In the genomic region with DNA sequence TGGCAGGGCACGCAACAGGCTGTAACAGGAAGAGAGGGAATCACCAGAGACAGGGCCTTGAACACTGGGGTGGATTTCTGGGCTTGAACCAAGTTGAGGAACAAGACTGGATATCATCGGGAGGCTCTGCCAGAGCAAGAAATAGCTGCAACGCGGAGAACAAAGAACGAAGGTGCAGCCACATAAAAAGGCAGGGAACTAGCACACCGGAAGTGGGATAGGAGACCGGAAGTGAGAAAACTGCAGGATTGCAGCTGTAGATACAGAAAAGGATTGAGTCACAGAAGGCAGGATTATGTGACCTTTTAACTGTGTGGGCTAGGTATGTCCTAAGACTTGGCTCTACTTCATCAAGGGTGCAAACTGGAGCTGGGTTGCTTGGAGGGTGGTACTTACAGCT, we compare ENCODE assay signal across 25 mouse cellular contexts. TPM values are rescaled to one million over a fixed set of nuclear protein-coding genes. Genes with fewer than 3 reads are reported as not detected.
DNase-seq lines count a peak whose midpoint lies in the region; ATAC-seq and TF ChIP-seq lines count a peak whose summit lies in the region.
"Had no signal": no experiment of that assay in that cellular context is flagged by ENCODE, and none has a peak within 500 bp of the region (broad histone marks: within the 10 kb centered on the region; RNA-seq: fewer than 3 reads in every experiment).

No protein-coding gene starts in this region.

- H3K36me3 ChIP-seq in testis, adult 2 months (ENCODE audit: control insufficient read depth, insufficient read depth, low read length): no peaks in the 10 kb centered on the region
- H3K36me3 ChIP-seq in liver, embryonic 16.5 days (ENCODE audit: control insufficient read depth, insufficient read depth): peaks cover 36% of the 10 kb centered on the region
- H3K36me3 ChIP-seq in embryonic facial prominence, embryonic 10.5 days (replicated peaks): no peaks in the 10 kb centered on the region
- H3K36me3 ChIP-seq: heart, embryonic 12.5 days; hindbrain, embryonic 10.5 days; limb, embryonic 13.5 days; midbrain, embryonic 10.5 days had no signal

- no peak for ATAC-seq in liver, embryonic 16.5 days (ENCODE audit: low read depth)
- ATAC-seq: forebrain, embryonic 14.5 days; hindbrain, embryonic 16.5 days; intestine, embryonic 16.5 days had no signal

- no peaks in the 10 kb centered on the region; the same call in 1 of the 2 replicates for H3K27me3 ChIP-seq in testis, adult 2 months (ENCODE audit: control insufficient read depth, insufficient read depth, low read length)
- no peaks in the 10 kb centered on the region for H3K27me3 ChIP-seq in liver, embryonic 16.5 days (ENCODE audit: control insufficient read depth, insufficient read depth, low read depth, low read length)
- H3K27me3 ChIP-seq in embryonic facial prominence, embryonic 10.5 days (replicated peaks; ENCODE audit: low read depth, poor library complexity, severe bottlenecking): peaks cover 57% of the 10 kb centered on the region

- no peak for TF ChIP-seq CTCF in testis, adult 2 months (IDR thresholded peaks at IDR 0.05; ENCODE audit: control insufficient read depth, insufficient read depth, insufficient replicate concordance, low read depth, low read length)
- TF ChIP-seq CTCF in bone marrow, adult 2 months (IDR thresholded peaks at IDR 0.05; ENCODE audit: control insufficient read depth, insufficient read depth, low read length): no peak

- DNase-seq in cerebellum, adult 9-11 months: peak; percentile 36
- no peak for DNase-seq in cerebellum, postnatal 25 days
- DNase-seq in testis, postnatal 14 days (ENCODE audit: low spot score): no peak
- no peak for DNase-seq in embryonic facial prominence, embryonic 10.5 days (ENCODE audit: low spot score)
- no peak for DNase-seq in heart, adult 9 months (ENCODE audit: low spot score in 2 of 2)
- DNase-seq: adrenal gland, postnatal 14 days; cerebellum, adult 8-10 months; gastrocnemius, postnatal 14 days; heart, adult 11 months; heart, postnatal 10 days; kidney, adult 9 months; kidney, postnatal 14 days; lung, postnatal 4 days; right cerebral cortex, postnatal 4 days; thymus, adult 18-20 months had no signal

- H3K9ac ChIP-seq in liver, embryonic 16.5 days (ENCODE audit: low read depth, low read length): peak overlapping the region; percentile 13; the same call in 1 of the 2 replicates
- H3K9ac ChIP-seq: heart, embryonic 12.5 days; limb, embryonic 13.5 days had no signal

- H3K9me3 ChIP-seq in liver, embryonic 16.5 days (replicated peaks; ENCODE audit: control insufficient read depth, low read length): no peaks in the 10 kb centered on the region
- H3K9me3 ChIP-seq in embryonic facial prominence, embryonic 10.5 days: no peaks in the 10 kb centered on the region
- H3K9me3 ChIP-seq: heart, embryonic 12.5 days; hindbrain, embryonic 10.5 days; limb, embryonic 13.5 days; midbrain, embryonic 10.5 days had no signal

- H3K27ac ChIP-seq in testis, adult 2 months (ENCODE audit: control insufficient read depth, insufficient read depth, low read depth, low read length): no peak overlapping the region
- H3K27ac ChIP-seq in bone marrow, adult 2 months (ENCODE audit: control insufficient read depth, insufficient read depth, low read depth, low read length, poor library complexity): no peak overlapping the region
- H3K27ac ChIP-seq in liver, embryonic 16.5 days (ENCODE audit: low read length): no peak overlapping the region
- no peak overlapping the region for H3K27ac ChIP-seq in embryonic facial prominence, embryonic 10.5 days (replicated peaks)
- H3K27ac ChIP-seq: hindbrain, embryonic 10.5 days; limb, embryonic 13.5 days; midbrain, embryonic 10.5 days had no signal

- peak overlapping the region; percentile 96 for H3K4me2 ChIP-seq in liver, embryonic 16.5 days (ENCODE audit: low read depth, low read length)

- peak overlapping the region; percentile 28 for H3K4me3 ChIP-seq in testis, adult 2 months (ENCODE audit: control insufficient read depth, low read depth, low read length)
- H3K4me3 ChIP-seq in bone marrow, adult 2 months (replicated peaks; ENCODE audit: control insufficient read depth, low read depth, low read length): peak overlapping the region; percentile 14
- peak overlapping the region; percentile 97 for H3K4me3 ChIP-seq in liver, embryonic 16.5 days (ENCODE audit: low read depth, low read length)
- no peak overlapping the region for H3K4me3 ChIP-seq in embryonic facial prominence, embryonic 10.5 days

- 75% methylated on average over 7 of the region's 7 CpGs for WGBS in bone marrow, adult 2 months
- WGBS in liver, embryonic 16.5 days (ENCODE audit: insufficient replicate concordance): 85% methylated on average over 7 of the region's 7 CpGs
- 89% methylated on average over 7 of the region's 7 CpGs for WGBS in embryonic facial prominence, embryonic 10.5 days

- TF ChIP-seq POLR2A in testis, adult 2 months (IDR thresholded peaks at IDR 0.05; ENCODE audit: control insufficient read depth, low read depth, low read length): no peak
- no peak for TF ChIP-seq POLR2A in bone marrow, adult 2 months (IDR thresholded peaks at IDR 0.05; ENCODE audit: borderline replicate concordance, control insufficient read depth, low read depth, low read length)

- peaks cover 31% of the 10 kb centered on the region for H3K4me1 ChIP-seq in testis, adult 2 months (ENCODE audit: control insufficient read depth, insufficient read depth, low read length)
- H3K4me1 ChIP-seq in bone marrow, adult 2 months (ENCODE audit: control insufficient read depth, insufficient read depth, low read length): peaks cover 6% of the 10 kb centered on the region; the same call in 1 of the 2 replicates
- H3K4me1 ChIP-seq in liver, embryonic 16.5 days (ENCODE audit: control insufficient read depth, low read depth, low read length): peaks cover 49% of the 10 kb centered on the region
- H3K4me1 ChIP-seq in embryonic facial prominence, embryonic 10.5 days: peaks cover 30% of the 10 kb centered on the region

RNA-seq across cellular contexts. Expression of a gene that starts 2.6 kb away (rescaled TPM):
- polyA plus RNA-seq in testis, adult 2 months (2012; rRNA removed): 0.36 and 0.48 TPM in 2 replicates
- polyA plus RNA-seq in bone marrow, adult 2 months (2011; ENCODE audit: insufficient read depth, insufficient read length, low replicate concordance, missing spikeins): 142 and 168 TPM in 2 replicates
- 394 and 409 TPM in 2 replicates for polyA plus RNA-seq in liver, embryonic 16.5 days (2015; fragmentation: Nextera tagmentation; extraction: Ambion mirVana)
- polyA plus RNA-seq in embryonic facial prominence, embryonic 10.5 days (2016; fragmentation: Nextera tagmentation; extraction: Ambion mirVana): 14.5 and 15.6 TPM in 2 replicates

RNA-seq across cellular contexts. Expression of a gene that starts 4.0 kb away (rescaled TPM):
- polyA plus RNA-seq in testis, adult 2 months (2012; rRNA removed): 1.6 and 2.1 TPM in 2 replicates
- 35.0 and 54.0 TPM in 2 replicates for polyA plus RNA-seq in bone marrow, adult 2 months (2011; ENCODE audit: insufficient read depth, insufficient read length, low replicate concordance, missing spikeins)
- 12.5 and 13.6 TPM in 2 replicates for polyA plus RNA-seq in liver, embryonic 16.5 days (2015; fragmentation: Nextera tagmentation; extraction: Ambion mirVana)
- 6.1 and 10.1 TPM in 2 replicates for polyA plus RNA-seq in embryonic facial prominence, embryonic 10.5 days (2016; fragmentation: Nextera tagmentation; extraction: Ambion mirVana)

RNA-seq across cellular contexts. Expression of a gene that starts 10.6 kb away (rescaled TPM):
- polyA plus RNA-seq in testis, adult 2 months (2012; rRNA removed): 8.1 and 10.5 TPM in 2 replicates
- polyA plus RNA-seq in bone marrow, adult 2 months (2011; ENCODE audit: insufficient read depth, insufficient read length, low replicate concordance, missing spikeins): 19.1 and 33.0 TPM in 2 replicates
- polyA plus RNA-seq in liver, embryonic 16.5 days (2015; fragmentation: Nextera tagmentation; extraction: Ambion mirVana): 65.7 and 73.0 TPM in 2 replicates
- 49.6 and 51.8 TPM in 2 replicates for polyA plus RNA-seq in embryonic facial prominence, embryonic 10.5 days (2016; fragmentation: Nextera tagmentation; extraction: Ambion mirVana)

RNA-seq across cellular contexts. Expression of a gene that starts 32.4 kb away (rescaled TPM):
- 101 and 138 TPM in 2 replicates for polyA plus RNA-seq in testis, adult 2 months (2012; rRNA removed)
- polyA plus RNA-seq in bone marrow, adult 2 months (2011; ENCODE audit: insufficient read depth, insufficient read length, low replicate concordance, missing spikeins): 32.6 and 36.7 TPM in 2 replicates
- polyA plus RNA-seq in liver, embryonic 16.5 days (2015; fragmentation: Nextera tagmentation; extraction: Ambion mirVana): 41.2 and 47.8 TPM in 2 replicates
- polyA plus RNA-seq in embryonic facial prominence, embryonic 10.5 days (2016; fragmentation: Nextera tagmentation; extraction: Ambion mirVana): 77.8 and 83.7 TPM in 2 replicates

RNA-seq across cellular contexts. Expression of a gene that starts 32.8 kb away (rescaled TPM):
- polyA plus RNA-seq in testis, adult 2 months (2012; rRNA removed): 1.5 and 1.6 TPM in 2 replicates
- polyA plus RNA-seq in bone marrow, adult 2 months (2011; ENCODE audit: insufficient read depth, insufficient read length, low replicate concordance, missing spikeins): not detected in 2 replicates
- 0.09 and 0.15 TPM in 2 replicates for polyA plus RNA-seq in liver, embryonic 16.5 days (2015; fragmentation: Nextera tagmentation; extraction: Ambion mirVana)
- 2.3 and 3.4 TPM in 2 replicates for polyA plus RNA-seq in embryonic facial prominence, embryonic 10.5 days (2016; fragmentation: Nextera tagmentation; extraction: Ambion mirVana)

Comparison
In these comparisons a context has a peak if more than half of its experiments do, and no peak if none do; other contexts are left out.
1. RNA of a gene that starts 2.6 kb away (polyA plus RNA-seq): 394 to 409 TPM in liver, embryonic 16.5 days, 142 to 168 TPM in bone marrow, adult 2 months and 14.5 to 15.6 TPM in embryonic facial prominence, embryonic 10.5 days; 0.36 to 0.48 TPM in testis, adult 2 months; every median in the first group is over 10 times any median in the second.